Mouse (Mus musculus) small intestine, adult 2 months (tissue): ENCODE results near the gene Yes1.

Source experiments
- CTCF ChIP-seq: fragments of 200-500 bp; IDR thresholded peaks from 2 replicates; pipeline ENCODE4 v1.5.1; 2012; ENCODE audit warnings: low read depth, mild to moderate bottlenecking, control low read depth, inconsistent platforms, low read length, moderate library complexity, mixed read lengths; ENCODE audit not compliant: insufficient replicate concordance, insufficient read length; ENCODE audit errors: extremely low read depth
- POLR2A ChIP-seq: fragments of 200-500 bp; IDR thresholded peaks from 2 replicates; pipeline ENCODE4 v1.6.1; 2012; ENCODE audit warnings: low read depth, mild to moderate bottlenecking, control low read depth, inconsistent platforms, low read length, moderate library complexity

DNA sequence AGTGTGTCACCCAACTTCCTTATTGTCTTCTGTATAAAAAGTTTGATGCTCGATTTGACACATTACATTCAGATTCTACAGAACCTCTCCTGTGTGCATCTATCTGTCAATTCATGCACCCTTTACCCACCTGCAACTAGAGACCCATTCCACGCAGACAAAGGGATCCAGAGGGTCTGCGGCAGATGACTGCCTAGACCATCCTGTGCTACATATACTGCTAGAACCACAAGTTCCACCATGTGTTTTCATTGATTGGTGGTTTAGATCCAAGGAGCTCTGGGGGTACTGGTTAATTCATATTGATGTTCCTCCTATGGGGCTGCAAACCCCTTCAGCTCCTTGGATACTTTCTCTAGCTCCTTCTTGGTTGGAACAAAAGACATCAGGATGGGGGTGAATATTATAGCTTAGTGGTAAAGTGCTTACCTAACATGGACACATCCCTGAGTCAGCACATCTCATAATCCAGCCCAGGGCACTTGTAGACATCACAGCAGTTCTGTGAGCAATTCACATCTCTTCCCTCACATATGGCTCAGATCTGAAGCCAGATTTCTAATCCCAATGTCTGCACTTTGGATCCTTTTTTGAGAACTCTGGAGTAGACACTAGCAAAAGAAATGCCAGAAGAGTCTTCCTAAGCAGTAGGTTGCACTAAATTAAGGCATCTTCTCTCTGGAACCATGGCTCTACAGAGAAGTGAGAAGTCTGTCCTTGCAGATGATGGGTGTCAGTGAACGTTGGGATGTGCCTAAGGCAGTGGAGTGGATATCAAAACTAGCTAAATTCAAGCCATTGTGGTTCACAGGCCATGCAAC is 101.5 kb downstream of the Yes1 start:
- TF ChIP-seq CTCF (no peak), POLR2A (no peak)
